Mouse (Mus musculus) induced T-regulatory cell, adult 2 months (primary cell): ENCODE data around the gene Lysmd4.
A peak's percentile ranks its signal among the peaks of the same experiment; 100 is the strongest.
"Not testable (repeated sequence)": the region's sequence is repeated elsewhere in the genome, so short reads cannot be mapped to it uniquely, and the experiment has no call there.

Experiments used
- DNase-seq: peaks from one replicate; pipeline ENCODE4 v3.0.0-alpha.2; 2012; ENCODE audit warnings: low read depth

Lysmd4 gene

DNA sequence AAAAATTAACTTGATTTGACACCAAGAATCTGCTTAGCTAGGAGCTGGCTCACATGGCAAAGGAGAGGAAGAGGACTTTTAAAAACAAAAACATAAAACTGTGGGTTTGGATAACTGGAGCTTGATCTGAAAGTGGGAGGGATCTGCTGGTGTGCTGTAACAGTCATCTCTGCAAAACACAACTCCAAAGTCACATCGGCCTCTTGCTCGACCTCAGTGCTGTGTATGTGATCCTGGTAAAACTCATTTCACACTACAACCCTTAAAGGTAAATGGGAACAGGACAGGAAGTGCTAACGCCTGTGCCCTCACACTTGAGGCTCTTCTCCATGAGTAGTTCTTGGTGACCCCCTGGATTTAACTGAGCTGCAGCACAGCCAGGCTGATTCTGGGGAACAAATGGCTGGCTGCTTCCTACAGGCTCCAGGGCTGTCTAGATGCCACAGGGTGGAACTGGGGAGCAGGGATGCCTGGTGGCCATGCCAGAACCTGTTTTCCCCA lies 8.3 kb downstream of the Lysmd4 start:
- DNase-seq: no peak

DNA sequence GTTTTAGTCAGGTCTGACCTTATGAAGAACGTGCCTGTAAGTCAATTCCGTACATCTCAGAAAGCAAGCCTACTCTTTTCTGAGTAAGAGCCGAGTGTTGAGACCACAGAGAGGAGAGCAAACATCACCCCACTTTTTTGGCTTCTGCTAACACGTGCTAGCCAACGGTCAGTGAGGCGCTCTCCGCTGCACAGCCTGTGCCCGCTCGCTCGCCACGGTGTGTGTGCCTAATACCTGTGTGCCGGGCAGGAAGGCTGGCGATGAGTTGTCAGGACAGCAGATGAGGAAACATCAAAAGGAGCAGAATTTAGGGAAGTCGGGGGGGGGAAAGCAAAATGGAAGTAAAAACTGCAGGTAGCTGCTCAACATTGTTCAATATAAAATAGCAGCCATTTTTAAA lies 10.2 kb downstream of the Lysmd4 start:
- no peak for DNase-seq

DNA sequence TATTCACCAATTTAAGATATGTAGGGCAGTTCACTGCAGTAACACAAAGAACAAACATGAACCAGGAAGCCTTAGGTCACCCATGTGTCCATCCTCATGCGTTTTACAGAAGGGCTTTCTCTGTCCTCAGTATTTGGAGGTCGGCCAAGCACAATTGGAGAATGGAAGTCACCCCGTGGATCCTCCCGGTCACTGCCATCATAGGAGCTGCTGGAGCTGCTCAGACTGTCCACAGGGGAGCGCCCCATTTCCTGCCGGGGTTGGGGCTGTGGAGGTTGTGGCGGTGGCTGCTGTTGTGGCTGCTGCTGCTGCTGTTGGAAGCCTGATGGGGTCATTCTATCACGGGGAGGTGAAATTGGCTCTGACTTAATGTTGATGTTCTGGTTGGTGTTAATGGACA lies 12.5 kb downstream of the Lysmd4 start:
- no peak for DNase-seq

DNA sequence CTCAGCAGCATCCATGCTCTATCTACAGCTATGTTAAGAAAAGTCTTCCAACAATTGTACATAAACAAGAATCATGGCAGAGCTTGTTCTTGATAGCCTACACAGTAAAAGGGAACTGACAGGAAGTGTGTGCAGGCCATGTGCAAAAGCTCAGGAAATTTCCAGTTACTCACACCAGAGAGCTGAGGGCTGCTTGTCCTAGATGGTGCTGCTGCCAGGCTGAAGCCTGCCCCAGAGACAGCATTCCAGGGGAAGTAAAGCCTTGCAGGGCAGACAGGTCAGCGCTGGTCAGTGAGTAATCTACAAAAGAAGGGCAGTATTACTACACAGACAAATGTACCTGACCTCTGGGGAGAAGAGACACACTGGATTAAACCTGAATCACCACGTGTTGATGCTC lies 14.0 kb downstream of the Lysmd4 start:
- no peak for DNase-seq

DNA sequence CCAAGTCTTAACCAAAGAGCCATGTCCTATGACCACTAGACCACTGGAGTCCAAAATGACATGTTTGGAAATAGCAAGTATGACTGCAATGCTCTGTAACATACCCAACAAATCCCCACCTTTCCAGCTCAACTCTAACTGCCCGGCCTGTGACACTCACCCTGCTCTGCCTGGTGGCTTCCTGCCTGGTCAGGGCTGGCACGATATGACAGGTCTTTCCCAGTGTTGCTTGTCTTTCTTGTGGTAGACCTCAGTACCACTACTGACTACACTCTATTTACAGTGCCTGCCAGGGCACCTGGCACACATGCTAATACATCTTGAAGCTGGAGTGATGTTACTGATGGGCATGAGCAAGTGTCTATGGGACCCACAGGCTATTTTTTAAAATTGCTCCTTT lies 15.4 kb downstream of the Lysmd4 start:
- DNase-seq: no peak

DNA sequence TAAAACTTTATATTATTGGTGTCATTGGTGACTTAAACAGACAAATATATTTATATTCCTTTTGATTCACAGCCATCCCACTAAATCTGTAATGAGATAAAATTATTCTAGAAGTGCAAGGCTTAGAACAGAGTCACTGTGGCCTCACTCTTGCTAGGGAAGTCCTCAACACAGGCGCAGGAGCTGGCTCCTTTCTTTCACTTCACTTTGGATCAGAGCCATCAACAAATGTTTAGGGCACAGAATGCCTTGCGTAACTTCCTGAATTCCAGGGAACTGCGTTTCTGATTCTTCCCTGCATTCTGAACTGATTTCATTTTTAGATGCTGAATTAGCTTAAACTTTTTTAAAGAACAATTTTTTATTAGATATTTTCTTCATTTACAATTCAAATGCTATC lies 19.6 kb downstream of the Lysmd4 start:
- no peak for DNase-seq

DNA sequence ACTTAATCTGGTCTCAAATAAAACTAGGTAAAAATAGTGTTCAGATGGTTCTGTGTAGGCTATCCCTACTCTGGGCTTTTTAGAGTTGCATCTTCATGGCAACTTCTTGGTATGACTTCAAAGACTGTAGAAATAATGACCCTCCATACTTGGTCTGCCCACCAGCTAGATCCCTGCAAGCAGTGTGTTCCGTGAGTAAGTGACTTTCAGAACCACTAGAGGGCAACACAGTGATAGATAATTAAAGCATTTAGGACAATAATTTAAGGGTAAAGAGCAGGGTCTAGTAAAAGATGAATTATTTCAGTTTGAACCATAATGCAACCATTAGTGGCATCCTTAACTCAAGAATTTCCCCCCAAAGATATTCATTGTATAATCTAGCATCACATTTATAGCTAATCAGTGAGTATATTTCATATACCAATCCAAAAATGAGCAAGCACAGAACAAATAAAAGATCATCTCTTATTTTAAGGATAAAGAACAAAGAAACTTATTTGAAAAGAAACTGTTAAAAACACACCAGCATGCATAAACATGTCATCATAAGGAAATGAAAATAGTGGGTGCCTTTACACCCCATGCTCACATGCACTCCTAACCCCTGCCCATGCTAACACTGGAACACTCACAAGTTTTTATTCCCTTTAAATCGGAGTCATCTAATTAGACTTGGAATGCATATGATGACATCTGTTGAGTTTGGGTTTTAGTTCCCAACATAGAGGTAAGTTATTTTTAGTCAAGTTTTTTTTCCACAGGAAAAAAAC lies 21.0 kb downstream of the Lysmd4 start:
- DNase-seq: peak; percentile 61

DNA sequence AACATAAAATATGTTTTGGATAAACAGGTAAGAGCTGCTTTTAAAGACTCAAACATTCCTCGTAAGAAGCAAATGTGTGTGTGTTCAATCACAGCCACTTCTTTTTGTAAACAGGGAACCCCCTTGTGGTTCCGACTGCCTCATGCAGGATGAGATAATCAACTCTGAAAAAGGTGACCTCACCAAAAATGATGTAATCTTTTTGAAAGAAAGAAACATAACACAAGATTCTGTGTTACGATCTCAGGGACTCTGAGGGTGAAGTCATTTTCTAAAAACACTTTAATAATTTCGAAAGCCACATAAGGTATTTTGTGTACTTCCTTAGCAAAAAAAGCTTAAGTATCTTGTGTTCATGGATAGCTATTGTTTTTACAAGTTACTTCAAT lies 21.5 kb downstream of the Lysmd4 start:
- DNase-seq: peak; percentile 39

DNA sequence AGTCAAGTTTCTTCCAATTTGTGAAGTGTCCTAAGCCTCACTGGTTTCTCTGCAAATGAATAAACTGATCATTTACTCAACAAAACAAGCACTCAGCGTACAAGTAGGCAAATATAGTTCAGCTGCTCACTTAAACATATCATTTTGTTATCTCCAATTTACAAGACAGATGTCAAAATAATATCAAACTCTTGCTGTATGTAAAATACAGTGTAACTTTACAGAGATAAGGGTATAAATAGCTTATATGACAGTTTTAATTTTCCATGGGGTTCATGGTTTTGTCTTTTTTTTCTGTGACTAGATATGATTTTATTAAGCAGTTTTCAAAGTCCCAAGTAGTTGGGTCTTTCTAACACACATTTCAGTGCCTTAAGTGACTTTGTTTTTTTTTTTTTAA lies 22.9 kb downstream of the Lysmd4 start:
- no peak for DNase-seq

DNA sequence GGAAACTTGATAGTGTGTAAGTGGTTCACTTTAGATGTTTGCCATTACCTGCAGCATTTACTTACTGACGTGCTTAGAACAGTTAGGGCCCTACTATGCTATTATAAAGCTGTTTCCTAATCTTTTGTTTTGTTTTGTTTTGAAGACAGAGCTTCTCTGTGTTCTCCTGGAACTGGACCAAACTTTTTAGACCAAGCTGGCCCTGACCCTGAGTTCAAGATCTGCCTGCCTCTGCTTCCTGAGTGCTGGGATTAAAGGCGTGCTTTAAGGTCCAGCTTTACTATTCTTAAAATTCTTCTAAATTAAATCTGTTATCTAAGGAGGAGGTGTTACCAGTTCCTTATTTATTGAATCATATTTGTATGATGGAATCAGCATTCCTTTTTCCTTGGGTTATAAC lies 23.7 kb downstream of the Lysmd4 start:
- no peak for DNase-seq

DNA sequence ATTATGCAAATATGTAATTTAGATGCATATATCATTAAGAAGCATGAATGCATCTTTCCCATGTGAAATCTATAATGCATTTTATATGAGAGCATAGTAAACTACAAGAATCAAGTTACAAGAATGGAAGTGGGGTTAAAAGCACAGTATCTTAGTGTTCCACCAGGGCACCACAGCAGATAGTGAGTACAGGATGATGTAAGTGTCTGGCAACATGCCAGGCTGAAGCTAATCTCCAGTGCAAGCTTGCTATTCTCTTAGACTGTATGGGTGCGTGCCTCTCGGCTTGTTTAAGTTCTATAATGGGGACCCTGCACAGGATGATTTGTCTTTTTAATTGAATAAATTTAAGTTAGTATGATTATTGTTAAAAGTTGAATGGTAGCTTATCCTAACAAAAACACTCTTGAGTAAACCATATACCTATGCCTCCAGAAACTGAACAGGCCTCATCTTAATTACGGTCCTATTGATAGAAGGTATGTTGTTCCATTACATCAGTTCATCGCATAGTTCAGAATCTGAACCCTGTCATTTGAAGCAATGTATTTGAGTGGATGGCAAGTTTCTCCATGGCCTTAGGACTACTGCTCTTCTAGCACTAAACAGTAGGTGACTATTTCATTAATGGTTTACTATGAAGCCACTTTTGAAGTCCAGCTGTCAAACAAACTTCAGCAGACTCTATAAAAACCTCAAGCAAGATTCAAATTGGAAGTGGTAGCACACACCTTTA lies 37.7 kb downstream of the Lysmd4 start:
- peak; percentile 10 for DNase-seq

DNA sequence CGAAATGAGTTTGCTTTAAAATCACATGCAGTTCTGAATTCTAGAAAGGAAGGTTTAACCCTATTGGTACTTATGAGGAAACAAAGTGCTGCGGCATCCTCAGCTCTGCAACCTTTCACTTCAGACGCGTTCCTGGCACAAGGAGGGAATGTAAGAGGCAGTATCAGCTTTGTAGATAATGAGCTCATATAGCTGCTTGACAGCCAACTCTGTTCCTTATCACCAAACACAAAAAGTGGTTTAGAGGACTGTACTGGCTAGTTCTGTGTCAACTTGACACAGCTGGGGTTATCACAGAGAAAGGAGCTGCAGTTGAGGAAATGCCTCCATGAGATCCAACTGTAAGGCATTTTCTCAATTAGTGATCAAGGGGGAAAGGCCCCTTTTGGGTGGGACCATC lies 48.1 kb downstream of the Lysmd4 start:
- not testable (repeated sequence) for DNase-seq

DNA sequence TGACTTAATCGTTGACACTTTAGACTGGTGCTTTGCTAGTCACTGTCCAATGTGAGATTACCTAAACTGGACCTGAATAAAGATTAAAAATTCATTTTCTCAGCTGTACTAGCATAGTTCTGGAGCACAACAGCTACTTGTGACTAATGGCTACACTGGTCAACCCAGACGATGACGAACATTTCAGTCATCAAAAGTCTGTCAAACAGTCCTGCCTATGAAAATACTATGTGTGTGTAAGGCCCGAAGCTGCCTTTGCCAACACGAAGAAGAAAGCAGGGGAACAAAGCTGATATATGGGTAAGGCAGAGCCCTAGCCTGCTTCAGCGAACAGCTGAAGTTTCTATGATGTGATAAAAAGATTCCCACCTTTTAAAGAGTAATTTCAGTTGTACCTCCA lies 61.2 kb downstream of the Lysmd4 start:
- no peak for DNase-seq

DNA sequence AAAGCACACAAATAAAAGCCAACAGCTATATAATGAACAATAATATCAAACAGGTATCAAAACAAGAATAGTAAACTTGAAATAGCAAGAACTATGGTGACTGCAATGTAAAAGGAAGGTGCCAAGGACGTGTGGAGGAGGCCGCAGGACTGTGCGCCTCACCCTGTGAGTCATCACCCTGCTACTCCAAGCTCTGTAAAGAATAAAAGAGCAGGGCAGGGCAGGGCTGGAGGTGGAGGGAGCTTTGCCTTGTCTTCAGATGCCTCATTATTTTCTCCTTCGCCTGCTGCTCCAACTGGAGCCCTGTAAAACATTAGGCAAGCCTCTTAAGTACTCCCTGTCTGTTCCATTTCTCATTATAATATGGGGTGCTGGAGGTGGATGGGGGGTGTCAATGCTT lies 65.1 kb downstream of the Lysmd4 start:
- DNase-seq: no peak

DNA sequence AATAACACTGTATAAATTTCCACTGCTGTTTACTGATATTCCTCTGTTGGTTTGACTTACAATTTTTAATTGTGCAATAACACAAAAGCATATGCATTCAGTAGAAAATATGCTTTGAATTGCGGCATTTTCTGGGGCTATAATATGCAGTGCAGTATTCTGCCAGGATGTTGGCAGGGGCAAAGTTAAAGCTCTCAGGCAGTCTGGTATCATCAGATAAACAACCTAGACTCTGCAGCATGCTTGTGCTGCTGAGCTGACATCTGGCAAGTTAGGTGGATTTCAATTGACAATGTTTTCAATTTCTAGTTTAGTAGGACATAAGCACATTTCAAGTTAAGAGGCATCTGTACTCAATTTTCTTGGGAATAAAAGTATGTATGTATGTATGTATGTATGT lies 69.0 kb downstream of the Lysmd4 start:
- no peak for DNase-seq

DNA sequence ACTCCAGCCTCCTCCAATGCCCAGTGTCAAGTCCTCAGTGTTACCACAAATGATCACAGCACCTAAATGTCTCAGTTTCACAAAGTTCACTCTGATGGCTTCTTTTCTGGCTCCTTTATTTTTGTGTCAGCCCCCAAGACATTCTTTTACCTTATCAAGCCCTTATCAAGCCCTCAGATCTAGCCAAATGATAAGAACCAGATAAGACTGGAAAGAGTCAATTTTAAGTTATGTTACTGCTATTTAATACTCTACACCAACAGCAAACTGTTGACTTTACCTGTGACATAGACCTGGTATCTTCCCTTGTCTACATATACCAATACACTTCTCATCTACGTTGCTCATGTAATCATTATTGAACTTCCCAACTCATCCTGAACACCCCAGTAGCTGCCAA lies 74.1 kb downstream of the Lysmd4 start:
- DNase-seq: no peak

DNA sequence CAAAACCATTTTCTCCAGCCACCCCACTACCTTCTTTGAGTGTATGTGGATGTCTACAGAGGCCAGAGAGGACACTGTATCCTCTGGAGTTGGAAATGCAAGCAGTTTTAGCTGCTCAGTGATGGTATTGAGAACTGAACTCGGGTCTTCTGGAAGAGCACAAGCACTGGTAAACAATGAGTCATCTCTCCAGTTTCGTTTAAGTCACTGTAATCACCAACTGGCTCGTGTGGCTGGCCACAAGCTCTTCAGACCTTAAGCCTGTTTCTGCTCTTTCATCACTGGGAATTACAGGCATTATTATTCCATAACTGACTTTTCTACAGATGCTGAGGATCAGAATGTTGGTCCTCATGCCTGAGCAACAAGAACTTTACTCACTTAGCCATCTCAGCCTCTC lies 82.6 kb downstream of the Lysmd4 start:
- peak; percentile 29 for DNase-seq

DNA sequence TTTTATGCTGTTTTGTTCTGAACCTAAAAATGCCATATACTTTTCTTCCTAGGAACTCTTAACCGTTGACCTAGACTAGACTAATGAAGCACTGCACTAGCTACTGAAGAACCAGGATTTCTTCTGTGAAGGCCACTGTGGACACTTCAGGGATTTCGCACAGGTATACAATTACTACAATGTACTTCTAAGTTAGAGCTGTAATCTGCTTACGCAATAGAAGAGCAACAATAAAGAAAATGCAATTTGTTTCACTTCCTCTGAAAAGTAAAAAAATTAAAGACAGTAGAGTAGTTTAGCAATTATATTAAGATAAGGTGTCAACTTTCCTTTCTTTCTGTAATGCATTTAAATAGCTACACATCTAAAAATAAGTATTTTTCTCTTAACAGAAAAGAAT lies 84.7 kb downstream of the Lysmd4 start:
- DNase-seq: no peak

DNA sequence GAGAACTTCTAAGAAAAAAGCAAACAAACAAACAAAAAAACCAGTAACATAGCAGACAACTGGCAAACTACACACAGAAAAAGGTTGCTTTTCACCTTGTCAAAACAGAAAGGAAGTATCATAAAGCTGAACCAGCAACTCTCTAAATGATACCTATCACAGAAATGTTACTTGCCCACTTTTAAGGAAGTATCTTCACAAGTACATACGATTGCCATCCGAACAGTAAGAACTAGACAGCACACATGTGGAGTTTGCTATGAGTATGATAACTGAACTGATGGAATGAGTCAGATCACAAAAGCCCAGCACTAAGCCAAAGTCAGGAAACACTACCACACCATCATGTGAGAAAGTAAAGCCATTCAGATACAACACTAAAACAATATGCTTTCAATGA lies 85.8 kb downstream of the Lysmd4 start:
- DNase-seq: peak; percentile 53

DNA sequence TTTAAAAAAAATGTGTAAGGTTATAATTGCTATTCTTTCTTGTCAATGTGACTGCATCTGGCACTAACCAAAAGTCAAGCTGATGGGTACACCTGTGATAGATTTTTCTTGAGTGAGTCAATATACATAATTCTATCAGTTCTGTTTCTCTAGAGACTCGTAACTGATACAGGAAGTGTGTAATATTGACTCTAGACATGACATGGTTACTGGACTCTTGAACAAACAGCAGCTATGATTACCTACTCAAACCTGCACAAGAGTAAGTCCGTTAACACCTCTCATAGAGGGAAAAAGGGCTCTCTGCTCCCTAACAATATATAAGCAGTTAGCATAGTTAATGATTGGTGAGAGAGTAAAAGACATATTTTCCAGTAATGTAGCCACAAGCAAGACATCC lies 87.8 kb downstream of the Lysmd4 start:
- DNase-seq: no peak

DNA sequence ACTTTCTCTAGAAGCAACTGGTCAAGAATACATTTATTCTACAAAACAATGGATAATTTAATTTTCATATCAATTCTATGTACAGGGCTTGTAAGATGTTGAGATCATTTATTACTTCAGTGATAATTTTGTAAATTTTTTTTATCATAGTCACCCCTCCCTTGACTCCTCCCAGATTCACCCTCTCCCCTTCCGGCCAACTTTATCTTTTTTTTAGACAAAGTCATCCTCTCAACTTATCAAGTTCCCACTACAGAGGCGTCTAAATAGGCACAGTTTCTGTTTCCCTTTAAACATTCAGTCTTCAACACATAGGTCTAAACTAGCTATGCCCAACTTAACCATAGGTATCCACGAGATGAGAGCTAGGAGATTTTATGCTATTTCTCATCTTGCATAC lies 90.9 kb downstream of the Lysmd4 start:
- DNase-seq: no peak

DNA sequence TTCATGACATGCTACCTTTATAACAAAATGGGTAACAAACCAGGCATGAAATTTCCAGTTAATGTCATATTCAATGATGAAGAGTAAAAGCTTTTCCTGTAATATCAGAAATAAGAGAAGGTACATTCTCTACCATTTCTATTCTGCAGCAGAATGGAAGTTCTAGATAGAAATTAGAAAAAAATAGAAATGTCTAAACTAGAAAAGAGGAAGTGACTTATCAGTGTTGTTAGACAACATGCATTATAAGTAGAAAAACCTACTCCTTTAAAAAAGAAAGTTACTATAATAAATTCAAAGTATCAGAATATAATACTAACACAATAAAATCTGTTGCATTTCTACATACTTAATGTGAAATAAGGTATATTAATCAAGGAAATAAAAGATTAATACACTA lies 96.4 kb downstream of the Lysmd4 start:
- no peak for DNase-seq

DNA sequence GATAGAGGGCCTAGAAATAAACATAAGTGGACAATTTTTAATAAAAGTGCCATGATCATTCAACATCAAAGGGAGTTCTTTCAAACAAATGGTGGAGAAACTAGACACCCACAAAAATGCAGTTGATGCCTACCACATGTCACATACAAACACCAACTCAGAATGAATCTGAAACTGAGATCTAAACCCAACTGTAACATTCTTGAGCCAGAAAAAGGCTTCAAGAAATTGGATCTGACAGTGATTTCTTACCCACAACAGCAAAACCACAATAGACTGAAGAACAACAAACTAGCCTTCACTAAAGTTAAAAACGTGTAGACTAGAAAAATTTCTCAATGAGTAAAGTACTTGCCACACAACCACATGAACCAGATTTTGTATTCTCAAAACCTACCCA lies 98.0 kb downstream of the Lysmd4 start:
- DNase-seq: peak; percentile 51
